Mouse (Mus musculus): Measurements from ENCODE around the gene Hip1. TPM values are rescaled to one million over a fixed set of nuclear protein-coding genes. Genes with fewer than 3 reads are reported as not detected.

The Hip1 gene
- polyA plus RNA-seq, 1 experiment from 2014 or later: 5.9 TPM

- H3K4me1 ChIP-seq (replicated peaks; ENCODE audit: control insufficient read depth, insufficient read depth, low read length): no peaks in the 10 kb centered on the region
- no peak overlapping the region for H3K27ac ChIP-seq (ENCODE audit: low read depth, low read length)
- H3K27me3 ChIP-seq (replicated peaks; ENCODE audit: control insufficient read depth, insufficient read depth, low read length): no peaks in the 10 kb centered on the region
- TF ChIP-seq CTCF (IDR thresholded peaks at IDR 0.05; ENCODE audit: low read depth): no peak
- no peak for ATAC-seq
- H3K9me3 ChIP-seq (ENCODE audit: control insufficient read depth): no peaks in the 10 kb centered on the region
- H3K9ac ChIP-seq (ENCODE audit: low read depth, low read length): no peak overlapping the region
- 67% methylated on average over 4 of the region's 4 CpGs for WGBS
- H3K4me3 ChIP-seq (ENCODE audit: low read depth, low read length): no peak overlapping the region
- no peak overlapping the region for H3K4me2 ChIP-seq (replicated peaks; ENCODE audit: low read depth)
- no peaks in the 10 kb centered on the region for H3K36me3 ChIP-seq (ENCODE audit: control insufficient read depth, insufficient read depth)
Measured at GRCm38 (mm10) chr5:135576055-135576454, 31.1 kb upstream of the Hip1 start.

- H3K4me2 ChIP-seq (replicated peaks; ENCODE audit: low read depth): no peak within 1 kb of the TSS
- TF ChIP-seq CTCF (IDR thresholded peaks at IDR 0.05; ENCODE audit: low read depth): no peak
- H3K9ac ChIP-seq (ENCODE audit: low read depth, low read length): no peak within 1 kb of the TSS
- H3K36me3 ChIP-seq (ENCODE audit: control insufficient read depth, insufficient read depth): no peaks in the 10 kb centered on the region
- H3K4me3 ChIP-seq (ENCODE audit: low read depth, low read length): no peak within 1 kb of the TSS
- no peak for ATAC-seq
- WGBS: 87% methylated on average over 6 of the region's 6 CpGs
- no peaks in the 10 kb centered on the region for H3K27me3 ChIP-seq (replicated peaks; ENCODE audit: control insufficient read depth, insufficient read depth, low read length)
- no peak within 1 kb of the TSS for H3K27ac ChIP-seq (ENCODE audit: low read depth, low read length)
- no peaks in the 10 kb centered on the region for H3K9me3 ChIP-seq (ENCODE audit: control insufficient read depth)
- H3K4me1 ChIP-seq (replicated peaks; ENCODE audit: control insufficient read depth, insufficient read depth, low read length): no peaks in the 10 kb centered on the region
Measured at GRCm38 (mm10) chr5:135573006-135573405, 28.1 kb upstream of the Hip1 start, which contains the start of gene Ccl24. Ccl24 (minus strand) TSS chr5:135573049.

GRCm38 (mm10) chr5:135568698-135569097, 23.8 kb upstream of the Hip1 start:
- Histone ChIP-seq H3K4me3 (ENCODE audit: low read depth, low read length) (no peak overlapping the region), H3K27me3 (replicated peaks; ENCODE audit: control insufficient read depth, insufficient read depth, low read length) (no peaks in the 10 kb centered on the region), H3K36me3 (ENCODE audit: control insufficient read depth, insufficient read depth) (no peaks in the 10 kb centered on the region), H3K9ac (ENCODE audit: low read depth, low read length) (no peak overlapping the region), H3K4me2 (replicated peaks; ENCODE audit: low read depth) (no peak overlapping the region), H3K27ac (ENCODE audit: low read depth, low read length) (no peak overlapping the region), H3K4me1 (replicated peaks; ENCODE audit: control insufficient read depth, insufficient read depth, low read length) (no peaks in the 10 kb centered on the region), H3K9me3 (ENCODE audit: control insufficient read depth) (no peaks in the 10 kb centered on the region)
- WGBS: 69% methylated on average over 6 of the region's 6 CpGs
- TF ChIP-seq CTCF (IDR thresholded peaks at IDR 0.05; ENCODE audit: low read depth): no peak
- no peak for ATAC-seq

GRCm38 (mm10) chr5:135567556-135568265, 22.8 kb upstream of the Hip1 start:
- H3K9ac ChIP-seq (ENCODE audit: low read depth, low read length): no peak overlapping the region
- TF ChIP-seq CTCF (IDR thresholded peaks at IDR 0.05; ENCODE audit: low read depth): no peak
- H3K9me3 ChIP-seq (ENCODE audit: control insufficient read depth): no peaks in the 10 kb centered on the region
- 73% methylated on average over 6 of the region's 6 CpGs for WGBS
- no peak overlapping the region for H3K27ac ChIP-seq (ENCODE audit: low read depth, low read length)
- H3K4me2 ChIP-seq (replicated peaks; ENCODE audit: low read depth): no peak overlapping the region
- no peak for ATAC-seq
- H3K36me3 ChIP-seq (ENCODE audit: control insufficient read depth, insufficient read depth): no peaks in the 10 kb centered on the region
- no peak overlapping the region for H3K4me3 ChIP-seq (ENCODE audit: low read depth, low read length)
- no peaks in the 10 kb centered on the region for H3K4me1 ChIP-seq (replicated peaks; ENCODE audit: control insufficient read depth, insufficient read depth, low read length)
- H3K27me3 ChIP-seq (replicated peaks; ENCODE audit: control insufficient read depth, insufficient read depth, low read length): no peaks in the 10 kb centered on the region

- H3K27ac ChIP-seq (ENCODE audit: low read depth, low read length): peak within 1 kb of the TSS; percentile 15
- no peak within 1 kb of the TSS for H3K4me2 ChIP-seq (replicated peaks; ENCODE audit: low read depth)
- WGBS: 78% methylated on average over 3 of the region's 3 CpGs
- no peaks in the 10 kb centered on the region for H3K4me1 ChIP-seq (replicated peaks; ENCODE audit: control insufficient read depth, insufficient read depth, low read length)
- peak; percentile 88; the same call in 1 of the 2 replicates for ATAC-seq
- no peak within 1 kb of the TSS for H3K4me3 ChIP-seq (ENCODE audit: low read depth, low read length)
- no peaks in the 10 kb centered on the region for H3K27me3 ChIP-seq (replicated peaks; ENCODE audit: control insufficient read depth, insufficient read depth, low read length)
- no peak for TF ChIP-seq CTCF (IDR thresholded peaks at IDR 0.05; ENCODE audit: low read depth)
- no peak within 1 kb of the TSS for H3K9ac ChIP-seq (ENCODE audit: low read depth, low read length)
- H3K36me3 ChIP-seq (ENCODE audit: control insufficient read depth, insufficient read depth): no peaks in the 10 kb centered on the region
- H3K9me3 ChIP-seq (ENCODE audit: control insufficient read depth): no peaks in the 10 kb centered on the region
Measured at GRCm38 (mm10) chr5:135563469-135563868, 18.5 kb upstream of the Hip1 start, which contains the start of gene Ccl26. Ccl26 (minus strand) TSS chr5:135563569.

- Histone ChIP-seq H3K9ac (ENCODE audit: low read depth, low read length) (no peak overlapping the region), H3K9me3 (ENCODE audit: control insufficient read depth) (no peaks in the 10 kb centered on the region), H3K4me2 (replicated peaks; ENCODE audit: low read depth) (no peak overlapping the region), H3K27me3 (replicated peaks; ENCODE audit: control insufficient read depth, insufficient read depth, low read length) (no peaks in the 10 kb centered on the region), H3K36me3 (ENCODE audit: control insufficient read depth, insufficient read depth) (no peaks in the 10 kb centered on the region), H3K4me3 (ENCODE audit: low read depth, low read length) (no peak overlapping the region), H3K27ac (ENCODE audit: low read depth, low read length) (no peak overlapping the region), H3K4me1 (replicated peaks; ENCODE audit: control insufficient read depth, insufficient read depth, low read length) (no peaks in the 10 kb centered on the region)
- TF ChIP-seq CTCF (IDR thresholded peaks at IDR 0.05; ENCODE audit: low read depth): no peak
- no peak for ATAC-seq
- 72% methylated on average over 3 of the region's 3 CpGs for WGBS
Measured at GRCm38 (mm10) chr5:135557671-135558070, 12.8 kb upstream of the Hip1 start.

Data from intestine, postnatal 0 days (tissue).